Mouse (Mus musculus) forelimb bud, embryonic 11.5 days (tissue): Measurements from ENCODE around the gene Zfp277.

Experiments used
- DNase-seq: peaks from one replicate; pipeline ENCODE4 v3.0.0-alpha.2; 2012; ENCODE audit warnings: low read depth, low spot score

The Zfp277 gene

GRCm38 (mm10) chr12:40378621-40379537 lies 66.8 kb downstream of the Zfp277 start:
- DNase-seq: no peak

- no peak for DNase-seq
Measured at GRCm38 (mm10) chr12:40351879-40352278, 93.8 kb downstream of the Zfp277 start.

- no peak for DNase-seq
Measured at GRCm38 (mm10) chr12:40348251-40348650, 97.5 kb downstream of the Zfp277 start.

GRCm38 (mm10) chr12:40347060-40347698 lies 98.5 kb downstream of the Zfp277 start:
- DNase-seq: no peak

GRCm38 (mm10) chr12:40341443-40341842 lies 104.3 kb downstream of the Zfp277 start:
- no peak for DNase-seq

GRCm38 (mm10) chr12:40335303-40335702 lies 110.4 kb downstream of the Zfp277 start:
- no peak for DNase-seq

- no peak for DNase-seq
Measured at GRCm38 (mm10) chr12:40331467-40331866, 114.2 kb downstream of the Zfp277 start.

- peak; percentile 52 for DNase-seq
Measured at GRCm38 (mm10) chr12:40327012-40327660, 118.6 kb downstream of the Zfp277 start.

- DNase-seq: no peak
Measured at GRCm38 (mm10) chr12:40325582-40325981, 120.1 kb downstream of the Zfp277 start.

- DNase-seq: no peak
Measured at GRCm38 (mm10) chr12:40324819-40325218, 120.9 kb downstream of the Zfp277 start.

- no peak for DNase-seq
Measured at GRCm38 (mm10) chr12:40315146-40315545, 130.6 kb downstream of the Zfp277 start.

GRCm38 (mm10) chr12:40303960-40304359 lies 141.7 kb downstream of the Zfp277 start:
- no peak for DNase-seq

- no peak for DNase-seq
Measured at GRCm38 (mm10) chr12:40298636-40299035, 147.1 kb downstream of the Zfp277 start.

GRCm38 (mm10) chr12:40286539-40286938 lies 159.2 kb downstream of the Zfp277 start:
- no peak for DNase-seq

- no peak for DNase-seq
Measured at GRCm38 (mm10) chr12:40280596-40281325, 164.9 kb downstream of the Zfp277 start.

GRCm38 (mm10) chr12:40277581-40277980 lies 168.1 kb downstream of the Zfp277 start:
- DNase-seq: no peak

GRCm38 (mm10) chr12:40274931-40275330 lies 170.8 kb downstream of the Zfp277 start:
- DNase-seq: no peak

GRCm38 (mm10) chr12:40273339-40273738 lies 172.4 kb downstream of the Zfp277 start:
- no peak for DNase-seq

- DNase-seq: no peak
Measured at GRCm38 (mm10) chr12:40272710-40273109, 173.0 kb downstream of the Zfp277 start.

GRCm38 (mm10) chr12:40268313-40268712 lies 177.4 kb downstream of the Zfp277 start:
- no peak for DNase-seq
